Mouse (Mus musculus) brown adipose tissue, adult 24 weeks (tissue): ENCODE results near the gene 2310034G01Rik. TPM values are rescaled to one million over a fixed set of nuclear protein-coding genes. Genes with fewer than 3 reads are reported as not detected.

ENCODE experiments used
- H3K27ac ChIP-seq: fragments of 200-500 bp; replicated peaks from 2 replicates; pipeline ENCODE4 v1.5.1; 2012; ENCODE audit warnings: low read depth, mild to moderate bottlenecking, low read length
- H3K4me1 ChIP-seq: fragments of 200-500 bp; 2 replicates; pipeline ENCODE4 v1.6.1; 2012; ENCODE audit warnings: low read length, mixed read lengths; ENCODE audit not compliant: control insufficient read depth, insufficient read depth, insufficient read length
- H3K4me3 ChIP-seq: fragments of 200-500 bp; 2 replicates; pipeline ENCODE4 v1.5.1; 2012; ENCODE audit warnings: low read depth, mild to moderate bottlenecking, low read length, moderate library complexity; ENCODE audit not compliant: insufficient read depth
- polyA plus RNA-seq: library from polyadenylated mRNA; stranded (reverse); fragments of >200 nt; gene quantifications from 2 replicates; pipeline ENCODE4 v1.2.4, GENCODE M21; 2012; ENCODE audit not compliant: missing spikeins, insufficient read depth, insufficient read length

The 2310034G01Rik gene
- polyA plus RNA-seq, 1 experiment: not detected

DNA sequence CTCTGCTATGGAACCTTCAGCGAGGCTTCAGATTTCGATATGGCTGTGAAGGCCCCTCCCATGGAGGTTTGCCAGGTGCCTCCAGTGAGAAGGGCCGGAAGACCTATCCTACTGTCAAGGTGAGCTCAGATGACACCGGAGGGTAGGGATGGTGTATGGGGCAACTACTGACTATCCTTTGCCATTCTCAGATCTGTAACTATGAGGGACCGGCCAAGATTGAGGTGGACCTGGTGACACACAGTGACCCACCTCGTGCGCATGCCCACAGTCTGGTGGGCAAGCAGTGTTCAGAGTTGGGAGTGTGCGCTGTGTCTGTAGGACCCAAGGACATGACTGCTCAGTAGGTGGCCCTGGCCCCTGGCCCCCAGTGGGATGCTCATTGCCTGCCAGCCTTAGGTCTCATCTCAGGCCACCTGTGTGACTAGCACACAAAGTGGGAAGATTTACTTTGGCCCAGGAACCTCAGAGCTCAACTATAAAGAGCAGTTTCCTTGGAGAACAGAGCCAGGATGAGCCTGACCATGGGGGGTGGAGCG is 43.3 kb downstream of the 2310034G01Rik start:
- no peak overlapping the region; the same call in 1 of the 2 replicates for H3K4me3 ChIP-seq

DNA sequence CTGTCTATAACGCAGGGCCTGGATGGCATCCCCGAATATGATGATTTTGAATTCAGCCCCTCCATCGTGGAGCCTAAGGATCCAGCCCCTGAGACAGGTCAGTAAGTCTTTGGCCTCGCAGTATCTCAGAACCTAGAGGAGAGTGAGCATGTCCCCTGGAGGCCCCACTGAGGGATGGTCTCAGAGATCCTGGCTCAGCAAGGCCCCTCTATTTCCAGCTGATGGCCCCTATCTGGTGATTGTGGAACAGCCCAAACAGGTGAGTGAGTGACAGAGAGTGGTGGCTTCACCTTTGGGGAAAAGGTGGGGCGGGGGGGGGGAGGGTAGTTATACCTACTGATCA is 43.9 kb downstream of the 2310034G01Rik start:
- no peaks in the 10 kb centered on the region for H3K4me1 ChIP-seq
- H3K27ac ChIP-seq: no peak overlapping the region; the same call in 1 of the 2 replicates
- H3K4me3 ChIP-seq: peak overlapping the region; percentile 71

More for the DNA sequence above, 43.3 kb downstream of the 2310034G01Rik start:
- Histone ChIP-seq H3K27ac (no peak overlapping the region), H3K4me1 (no peaks in the 10 kb centered on the region)

DNA sequence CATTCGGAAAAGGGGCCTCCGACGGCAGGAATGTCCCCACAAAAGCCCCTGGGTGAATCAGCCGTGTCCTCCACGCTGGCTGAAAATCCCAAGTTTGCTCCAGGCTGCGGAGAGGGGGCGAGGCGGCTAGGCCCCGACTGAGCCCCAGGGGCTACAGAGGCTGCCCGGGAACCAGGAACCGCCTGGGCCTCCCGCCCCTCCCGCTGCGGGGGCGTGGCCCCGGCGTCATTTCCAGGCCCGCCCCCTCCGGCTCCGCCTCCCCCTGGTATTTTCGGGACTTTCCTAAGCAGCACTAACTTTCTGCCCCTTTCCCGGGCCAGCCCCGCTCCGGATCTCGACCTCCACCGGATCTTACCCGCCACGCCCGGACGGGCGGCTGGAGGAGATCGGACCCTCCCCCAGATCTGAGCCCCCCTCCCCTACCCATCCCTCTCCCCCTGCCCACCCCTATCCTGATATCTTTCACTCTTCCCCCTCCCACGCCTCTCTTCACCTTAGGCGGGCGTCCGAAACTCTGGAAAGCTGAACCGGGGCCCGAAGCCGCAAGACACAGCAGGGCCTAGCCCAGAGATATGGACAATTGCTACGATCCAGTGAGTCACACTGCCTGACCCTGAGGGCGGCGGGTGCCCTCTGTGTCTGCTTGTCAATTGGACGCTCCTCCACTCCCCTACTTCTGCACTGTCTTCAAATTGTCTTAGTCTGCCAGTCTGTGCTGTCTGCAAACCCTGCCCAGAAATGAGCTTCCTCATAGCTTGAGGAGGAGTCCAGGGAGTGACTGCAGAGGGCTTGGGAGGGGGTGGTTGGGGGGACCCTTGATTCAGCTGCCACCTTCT is 44.5 kb downstream of the 2310034G01Rik start:
- Histone ChIP-seq H3K4me3 (peak overlapping the region; percentile 94), H3K4me1 (no peaks in the 10 kb centered on the region), H3K27ac (peak overlapping the region; percentile 83)

DNA sequence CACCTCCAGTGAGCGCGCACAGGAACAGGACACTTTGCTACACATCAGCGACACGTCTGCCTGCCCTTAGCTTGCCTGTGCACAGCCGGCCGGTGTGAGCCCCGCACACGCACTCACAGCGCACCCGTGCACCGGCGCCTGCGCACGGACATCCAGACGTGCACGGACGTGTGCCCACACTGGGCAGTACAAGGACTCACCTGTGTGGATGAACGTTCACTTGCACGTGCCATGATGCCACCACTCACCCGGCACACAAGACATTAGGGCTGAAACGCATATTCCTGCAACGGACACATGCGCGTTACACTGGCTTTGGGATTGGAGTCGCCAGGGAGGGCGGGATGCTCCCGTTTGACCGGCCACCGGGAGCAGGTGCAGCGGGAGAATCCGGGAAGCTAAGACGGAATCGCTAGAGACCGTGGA is 45.2 kb downstream of the 2310034G01Rik start:
- H3K4me1 ChIP-seq: no peaks in the 10 kb centered on the region
- H3K4me3 ChIP-seq: peak overlapping the region; percentile 94
- peak overlapping the region; percentile 83 for H3K27ac ChIP-seq

DNA sequence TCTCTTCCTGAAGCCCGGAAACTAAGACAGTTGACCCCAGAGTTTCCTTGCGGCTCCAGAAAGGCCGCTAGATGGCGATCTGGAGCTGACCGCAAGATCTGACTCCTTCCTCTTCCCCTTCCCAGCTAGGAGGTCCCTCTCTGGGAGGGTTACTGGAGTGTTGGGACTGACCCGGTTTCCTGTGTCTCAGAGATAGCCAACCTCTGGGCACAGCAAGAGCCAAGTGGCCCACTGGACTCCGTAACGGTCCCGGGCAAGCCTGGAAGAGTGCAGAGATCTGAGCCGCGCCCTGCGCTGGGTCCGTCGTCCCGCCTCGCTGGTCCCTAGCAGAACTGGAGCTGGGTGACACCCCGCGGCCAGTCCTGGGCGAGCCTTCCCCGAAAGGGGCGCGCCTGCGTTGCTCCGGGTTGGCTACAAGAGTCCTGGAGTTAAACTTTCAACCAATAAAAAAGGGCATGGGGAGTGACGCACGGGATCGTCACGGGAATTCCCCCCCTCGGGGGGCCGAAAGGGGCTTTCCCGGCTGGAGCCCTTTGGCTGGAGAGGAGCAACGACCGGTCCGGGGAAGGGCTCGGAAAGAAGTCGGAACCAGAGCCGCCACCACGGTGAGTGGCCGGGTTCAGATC is 45.8 kb downstream of the 2310034G01Rik start, which contains the start of gene Nfkb2:
Gene Nfkb2, plus strand, starts transcription at position 105 of the 626 bp plus-strand sequence.
- Histone ChIP-seq H3K4me3 (peak within 1 kb of the TSS; percentile 94), H3K4me1 (no peaks in the 10 kb centered on the region), H3K27ac (peak within 1 kb of the TSS; percentile 98)

DNA sequence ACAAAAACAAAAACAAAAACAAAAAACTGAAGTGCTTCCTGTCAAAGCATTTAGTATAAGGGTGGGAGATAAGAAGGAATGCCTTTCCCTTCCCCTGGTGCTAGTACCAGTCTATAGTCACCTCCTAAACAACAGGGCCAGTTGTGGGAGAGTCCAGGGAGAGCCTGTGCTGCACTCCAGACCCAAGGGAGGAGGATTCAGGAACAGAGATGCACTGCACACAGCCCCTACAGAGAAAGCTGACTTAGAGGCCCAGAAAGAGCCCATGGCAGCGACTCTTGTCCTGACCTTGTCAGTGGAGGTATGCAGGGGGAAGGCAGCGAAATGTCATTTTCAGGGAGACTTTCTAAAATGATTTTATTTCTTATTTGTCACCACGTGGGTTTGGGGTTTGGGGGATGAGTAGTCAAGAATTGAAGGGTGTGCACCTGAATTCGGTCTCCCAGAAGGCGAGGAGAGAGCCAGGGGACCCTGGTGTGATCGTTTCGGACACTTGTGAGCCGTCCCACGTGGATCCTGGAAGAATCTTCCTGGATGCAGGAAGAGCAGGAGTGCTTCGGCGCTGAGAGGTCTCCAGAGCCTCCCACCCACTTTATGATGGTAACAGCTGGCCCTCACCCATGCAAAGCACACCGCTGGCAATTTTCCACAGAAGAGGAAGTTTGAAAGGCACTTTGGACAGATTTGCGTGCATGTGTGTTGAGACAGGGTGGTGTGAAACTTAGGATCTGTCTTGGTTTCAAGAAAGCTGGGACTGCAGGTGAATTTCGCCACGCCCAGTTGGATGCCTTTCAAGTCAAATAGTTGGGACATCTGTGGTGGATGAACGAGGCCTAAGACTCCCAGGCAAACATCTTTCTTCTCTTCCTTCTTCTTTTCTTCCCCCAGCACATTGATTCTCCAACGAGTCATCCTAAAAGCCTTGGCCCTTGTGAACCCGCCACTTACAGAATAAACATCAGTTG is 46.6 kb downstream of the 2310034G01Rik start:
- Histone ChIP-seq H3K27ac (peak overlapping the region; percentile 31; the same call in 1 of the 2 replicates), H3K4me1 (no peaks in the 10 kb centered on the region), H3K4me3 (peak overlapping the region; percentile 94)

DNA sequence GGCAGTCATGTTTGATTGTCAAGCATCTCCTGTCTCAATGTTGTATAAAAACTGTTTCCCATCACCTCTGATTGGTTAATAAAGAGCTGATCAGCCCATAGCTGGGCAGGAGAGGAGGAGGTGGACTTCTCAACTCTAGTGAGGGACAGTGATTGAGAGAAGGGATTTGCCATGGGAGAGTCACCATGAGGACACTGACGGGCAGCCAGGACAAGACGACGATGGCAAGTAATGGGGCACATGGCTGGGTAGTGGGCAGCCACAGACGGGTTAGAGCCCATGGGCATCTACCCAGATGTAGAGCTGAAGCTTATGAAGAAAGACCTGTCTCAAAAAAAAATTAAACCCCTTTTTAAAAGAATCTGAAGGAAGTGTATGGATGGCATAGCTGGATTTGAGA is 47.6 kb downstream of the 2310034G01Rik start:
- H3K4me3 ChIP-seq: no peak overlapping the region
- H3K4me1 ChIP-seq: no peaks in the 10 kb centered on the region
- H3K27ac ChIP-seq: no peak overlapping the region

DNA sequence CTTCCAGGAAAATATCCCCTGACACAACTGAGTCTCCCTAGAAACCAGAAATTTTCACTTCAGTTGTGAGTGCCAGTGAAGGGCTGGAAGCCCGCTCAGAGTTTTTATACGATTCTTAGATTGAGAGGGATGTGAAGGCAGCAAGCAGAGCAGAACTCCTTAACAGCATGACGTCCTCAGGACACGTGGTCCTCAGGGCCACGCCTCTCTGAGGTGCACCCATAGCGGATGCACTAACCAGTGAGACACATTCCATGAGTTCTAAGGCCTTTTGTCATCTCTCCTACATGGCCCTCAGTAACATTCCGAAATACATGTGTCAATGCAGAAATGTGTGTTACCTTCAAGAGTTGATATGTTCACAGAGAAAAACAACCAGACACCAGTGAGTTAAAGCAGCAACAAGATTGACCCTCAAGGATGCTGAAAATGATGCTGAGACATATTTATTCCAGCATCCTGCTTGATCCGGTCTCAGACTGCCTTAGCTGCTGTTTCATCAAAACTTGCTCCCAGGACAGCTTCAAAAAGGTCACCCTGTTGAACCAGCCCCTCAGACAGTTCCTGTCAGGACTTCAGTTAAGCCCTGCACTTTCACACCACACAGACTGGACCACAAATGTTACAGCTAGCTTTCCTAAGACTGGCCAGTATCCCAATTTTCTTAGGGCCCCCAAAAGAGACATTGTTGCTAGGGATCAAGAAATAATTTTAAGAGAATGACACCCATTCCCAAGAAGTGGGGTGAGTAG is 49.6 kb downstream of the 2310034G01Rik start:
- no peak overlapping the region for H3K27ac ChIP-seq

More for the DNA sequence above, 49.6 kb downstream of the 2310034G01Rik start:
- no peaks in the 10 kb centered on the region for H3K4me1 ChIP-seq
- H3K4me3 ChIP-seq: no peak overlapping the region

Other genes with a start within 250 kb of the 2310034G01Rik start
- gene Elovl3, start 218.4 kb downstream of the 2310034G01Rik start, polyA plus RNA-seq: 35.1 and 159 TPM in 2 replicates
- gene Pitx3, start 202.0 kb downstream of the 2310034G01Rik start, polyA plus RNA-seq: not detected in 2 replicates
- gene Gbf1, start 197.8 kb downstream of the 2310034G01Rik start, polyA plus RNA-seq: 21.7 and 24.9 TPM in 2 replicates
- 8.2 and 9.2 TPM in 2 replicates for gene Nfkb2, start 46.0 kb downstream of the 2310034G01Rik start, polyA plus RNA-seq
- 1.4 TPM in 1 of 2 replicates, not detected in the other for gene Psd, start 23.1 kb downstream of the 2310034G01Rik start, polyA plus RNA-seq
- gene Fbxl15, start 22.1 kb downstream of the 2310034G01Rik start, polyA plus RNA-seq: 5.9 and 8.9 TPM in 2 replicates
- gene Cuedc2, start 11.6 kb downstream of the 2310034G01Rik start, polyA plus RNA-seq: 61.9 and 67.2 TPM in 2 replicates
- 1.0 and 2.6 TPM in 2 replicates for gene Mfsd13a, start 9.2 kb downstream of the 2310034G01Rik start, polyA plus RNA-seq
- 63.5 and 78.7 TPM in 2 replicates for gene Actr1a, start 45.4 kb upstream of the 2310034G01Rik start, polyA plus RNA-seq
- 6.8 and 6.9 TPM in 2 replicates for gene Sufu, start 46.6 kb upstream of the 2310034G01Rik start, polyA plus RNA-seq
- gene Trim8, start 151.4 kb upstream of the 2310034G01Rik start, polyA plus RNA-seq: 12.4 and 17.4 TPM in 2 replicates
- gene Arl3, start 222.9 kb upstream of the 2310034G01Rik start, polyA plus RNA-seq: 44.9 and 58.1 TPM in 2 replicates
- 3.8 and 6.4 TPM in 2 replicates for gene Sfxn2, start 223.1 kb upstream of the 2310034G01Rik start, polyA plus RNA-seq
- 18.9 and 24.4 TPM in 2 replicates for gene Wbp1l, start 248.8 kb upstream of the 2310034G01Rik start, polyA plus RNA-seq